Mouse (Mus musculus): ENCODE measurements around the gene Crebzf. TPM values are rescaled to one million over a fixed set of nuclear protein-coding genes. Genes with fewer than 3 reads are reported as not detected.

Gene Crebzf
- polyA plus RNA-seq, 1 experiment from 2014 or later: 17.4 TPM

DNA sequence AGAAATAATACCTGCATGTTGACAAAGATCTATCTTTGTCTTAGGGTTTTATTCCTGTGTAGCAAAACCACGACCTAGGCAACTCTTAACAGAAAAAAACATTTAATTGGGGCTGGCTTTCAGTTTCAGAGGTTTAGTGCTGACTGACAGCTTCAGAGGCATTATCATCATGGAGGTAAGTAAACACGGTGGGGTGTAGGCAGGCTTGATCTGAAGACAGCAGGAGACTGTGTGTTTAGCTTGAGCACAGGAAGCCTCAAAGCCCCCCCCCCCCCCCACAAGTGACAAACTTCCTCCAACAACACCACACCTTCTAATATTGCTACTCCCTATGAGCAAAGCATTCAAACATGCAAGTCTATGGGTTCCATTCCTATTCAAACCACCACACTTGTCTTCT, 31.0 kb downstream of the Crebzf start:
- 50% methylated on average over 2 of the region's 2 CpGs for WGBS
- H3K4me1 ChIP-seq (ENCODE audit: control insufficient read depth, insufficient read depth, low read length): peaks cover 7% of the 10 kb centered on the region; the same call in 1 of the 2 replicates

DNA sequence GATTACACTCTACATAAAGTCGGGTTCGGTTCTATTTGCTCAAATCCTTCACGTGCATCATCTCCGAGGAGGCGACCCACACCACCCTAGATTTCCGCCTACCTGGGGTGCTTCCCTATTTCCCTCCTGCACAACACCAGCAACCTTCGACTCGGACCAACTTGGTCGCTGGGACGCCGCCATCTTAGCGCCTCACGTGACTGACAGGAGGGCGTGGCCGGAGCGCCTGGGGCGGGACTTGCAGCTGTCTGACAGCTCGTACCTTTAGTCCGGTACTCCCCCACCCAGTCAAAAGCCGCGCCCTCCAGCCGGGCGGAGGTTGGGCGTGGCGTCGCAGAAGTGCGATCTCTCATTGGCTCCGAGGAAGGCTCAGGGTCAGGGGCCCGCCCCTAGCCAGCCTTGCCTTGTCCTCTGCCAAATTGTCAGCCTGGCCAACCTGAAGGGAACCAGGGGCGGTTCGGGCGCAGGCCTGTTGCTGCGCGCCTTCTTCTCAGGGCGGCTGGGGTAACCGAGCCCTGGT, 33.3 kb downstream of the Crebzf start, which contains the start of gene Tmem126b:
Gene Tmem126b (minus strand): TSS at position 209 of the 520 bp plus-strand sequence.
- Histone ChIP-seq H3K4me2 (ENCODE audit: low read depth, low read length) (peak within 1 kb of the TSS; percentile 82), H3K27ac (ENCODE audit: low read length) (peak within 1 kb of the TSS; percentile 67), H3K9ac (ENCODE audit: low read length) (peak within 1 kb of the TSS; percentile 81), H3K36me3 (ENCODE audit: control insufficient read depth, insufficient read depth, low read length) (no peaks in the 10 kb centered on the region), H3K4me1 (ENCODE audit: control insufficient read depth, insufficient read depth, low read length) (peaks cover 7% of the 10 kb centered on the region; the same call in 1 of the 2 replicates), H3K27me3 (ENCODE audit: control insufficient read depth, insufficient read depth, low read length) (peaks cover 3% of the 10 kb centered on the region), H3K4me3 (replicated peaks; ENCODE audit: low read length) (peak within 1 kb of the TSS; percentile 67), H3K9me3 (replicated peaks; ENCODE audit: control insufficient read depth, low read length) (no peaks in the 10 kb centered on the region)
- ATAC-seq (ENCODE audit: insufficient read depth, low FRiP score): peak; percentile 100
- under 1% methylated on average over 36 of the region's 36 CpGs for WGBS

More for the DNA sequence above, 31.0 kb downstream of the Crebzf start:
- Histone ChIP-seq H3K9me3 (replicated peaks; ENCODE audit: control insufficient read depth, low read length) (no peaks in the 10 kb centered on the region), H3K36me3 (ENCODE audit: control insufficient read depth, insufficient read depth, low read length) (no peaks in the 10 kb centered on the region), H3K27ac (ENCODE audit: low read length) (no peak overlapping the region), H3K27me3 (ENCODE audit: control insufficient read depth, insufficient read depth, low read length) (peaks cover 3% of the 10 kb centered on the region), H3K9ac (ENCODE audit: low read length) (no peak overlapping the region), H3K4me2 (ENCODE audit: low read depth, low read length) (no peak overlapping the region), H3K4me3 (replicated peaks; ENCODE audit: low read length) (no peak overlapping the region)
- no peak for ATAC-seq (ENCODE audit: insufficient read depth, low FRiP score)

DNA sequence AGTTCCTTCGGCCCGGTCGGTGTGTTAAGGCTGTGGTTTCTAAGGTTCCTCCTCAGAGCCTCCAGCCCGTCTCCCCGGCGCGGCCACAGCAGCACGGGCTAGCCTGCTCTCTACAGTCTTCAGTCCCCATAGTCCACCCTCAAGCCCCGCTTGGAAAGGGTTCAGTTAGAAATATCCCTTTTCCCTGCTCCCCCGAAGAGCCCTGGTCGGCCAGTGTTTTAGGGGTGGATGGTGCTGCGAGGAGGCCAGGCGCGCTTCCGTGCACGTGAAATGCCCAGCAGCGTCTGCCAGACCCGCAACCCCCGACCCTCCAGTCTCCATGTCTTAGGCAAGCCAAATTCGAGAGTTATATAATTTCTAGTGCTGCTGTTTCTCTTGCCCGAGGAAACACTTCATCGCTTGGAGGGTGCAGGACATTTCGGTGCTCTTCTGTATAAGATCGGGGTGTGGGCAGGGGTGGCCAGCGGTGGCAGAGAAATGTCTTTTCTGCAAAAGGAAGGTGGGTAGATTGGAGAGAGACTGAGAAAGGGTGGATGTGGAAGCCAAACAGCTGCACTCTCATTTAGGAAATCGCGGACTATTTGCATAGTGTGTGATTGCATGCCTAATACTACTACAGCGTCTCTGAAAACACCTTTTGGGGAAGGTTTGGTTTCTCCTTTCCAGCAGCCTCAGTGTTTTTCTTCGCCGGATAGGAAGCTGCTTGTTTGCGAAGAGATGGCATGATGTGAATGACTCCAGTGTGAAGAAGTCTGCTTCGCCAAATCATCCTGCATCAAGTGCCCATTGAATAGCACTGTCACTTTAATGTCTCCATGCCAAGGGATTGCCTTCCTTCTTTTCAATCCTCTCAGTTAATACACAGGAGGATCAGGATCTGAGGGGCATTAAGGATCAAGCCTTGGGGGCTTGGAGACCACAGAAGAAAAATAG, 34.0 kb downstream of the Crebzf start, which contains the start of gene Dlg2:
Gene Dlg2 (plus strand): TSS at position 360 of the 933 bp plus-strand sequence.
- Histone ChIP-seq H3K9me3 (replicated peaks; ENCODE audit: control insufficient read depth, low read length) (no peaks in the 10 kb centered on the region), H3K4me2 (ENCODE audit: low read depth, low read length) (peak within 1 kb of the TSS; percentile 82), H3K4me3 (replicated peaks; ENCODE audit: low read length) (peak within 1 kb of the TSS; percentile 67), H3K36me3 (ENCODE audit: control insufficient read depth, insufficient read depth, low read length) (no peaks in the 10 kb centered on the region), H3K4me1 (ENCODE audit: control insufficient read depth, insufficient read depth, low read length) (peaks cover 7% of the 10 kb centered on the region; the same call in 1 of the 2 replicates), H3K9ac (ENCODE audit: low read length) (peak within 1 kb of the TSS; percentile 81), H3K27ac (ENCODE audit: low read length) (peak within 1 kb of the TSS; percentile 67), H3K27me3 (ENCODE audit: control insufficient read depth, insufficient read depth, low read length) (peaks cover 3% of the 10 kb centered on the region)
- WGBS: under 1% methylated on average over 32 of the region's 32 CpGs
- ATAC-seq (ENCODE audit: insufficient read depth, low FRiP score): no peak; the same call in 1 of the 2 replicates

DNA sequence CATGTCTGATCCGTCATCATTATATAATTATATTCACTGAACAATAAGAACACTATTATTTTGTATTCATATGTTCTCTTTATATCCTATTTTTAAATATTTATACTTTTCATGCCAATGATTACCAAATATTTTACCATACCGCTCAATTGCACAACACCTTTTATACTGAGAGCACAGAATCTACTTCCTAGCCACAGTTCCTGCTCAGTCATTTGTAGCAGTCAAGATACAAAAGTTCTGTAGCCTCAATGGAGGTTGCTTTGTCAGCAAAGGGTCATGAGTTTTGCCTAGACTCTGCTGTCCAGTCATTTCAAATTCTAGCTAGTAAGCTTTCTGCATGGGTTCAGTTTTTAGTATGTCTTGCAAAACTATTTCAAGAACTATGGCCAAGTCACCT, 40.1 kb downstream of the Crebzf start:
- H3K27ac ChIP-seq (ENCODE audit: low read length): no peak overlapping the region
- WGBS: 85% methylated on average over 2 of the region's 2 CpGs
- no peaks in the 10 kb centered on the region for H3K36me3 ChIP-seq (ENCODE audit: control insufficient read depth, insufficient read depth, low read length)
- H3K9ac ChIP-seq (ENCODE audit: low read length): no peak overlapping the region
- H3K4me3 ChIP-seq (replicated peaks; ENCODE audit: low read length): no peak overlapping the region
- H3K27me3 ChIP-seq (ENCODE audit: control insufficient read depth, insufficient read depth, low read length): peaks cover 1% of the 10 kb centered on the region
- H3K4me2 ChIP-seq (ENCODE audit: low read depth, low read length): no peak overlapping the region
- no peaks in the 10 kb centered on the region for H3K9me3 ChIP-seq (replicated peaks; ENCODE audit: control insufficient read depth, low read length)
- ATAC-seq (ENCODE audit: insufficient read depth, low FRiP score): no peak
- H3K4me1 ChIP-seq (ENCODE audit: control insufficient read depth, insufficient read depth, low read length): no peaks in the 10 kb centered on the region

Other genes with a start within 250 kb of the Crebzf start
- gene Ccdc83, start 177.0 kb upstream of the Crebzf start, polyA plus RNA-seq (2015; fragmentation: Nextera tagmentation; extraction: Ambion mirVana): not detected in 2 replicates
- 24.6 and 30.8 TPM in 2 replicates for gene Sytl2, start 140.5 kb upstream of the Crebzf start, polyA plus RNA-seq (2015; fragmentation: Nextera tagmentation; extraction: Ambion mirVana)
- 1.1 and 1.2 TPM in 2 replicates for gene Ccdc89, start 16.2 kb upstream of the Crebzf start, polyA plus RNA-seq (2015; fragmentation: Nextera tagmentation; extraction: Ambion mirVana)
- 93.4 and 104 TPM in 2 replicates for gene Tmem126a, start 14.5 kb downstream of the Crebzf start, polyA plus RNA-seq (2015; fragmentation: Nextera tagmentation; extraction: Ambion mirVana)
- 32.9 and 34.1 TPM in 2 replicates for gene Tmem126b, start 33.3 kb downstream of the Crebzf start, polyA plus RNA-seq (2015; fragmentation: Nextera tagmentation; extraction: Ambion mirVana)
- 4.3 and 4.7 TPM in 2 replicates for gene Dlg2, start 33.9 kb downstream of the Crebzf start, polyA plus RNA-seq (2015; fragmentation: Nextera tagmentation; extraction: Ambion mirVana)

Data from stomach, embryonic 16.5 days (tissue).